8 mouse cellular contexts compared by ENCODE assay signal in the genomic region with DNA sequence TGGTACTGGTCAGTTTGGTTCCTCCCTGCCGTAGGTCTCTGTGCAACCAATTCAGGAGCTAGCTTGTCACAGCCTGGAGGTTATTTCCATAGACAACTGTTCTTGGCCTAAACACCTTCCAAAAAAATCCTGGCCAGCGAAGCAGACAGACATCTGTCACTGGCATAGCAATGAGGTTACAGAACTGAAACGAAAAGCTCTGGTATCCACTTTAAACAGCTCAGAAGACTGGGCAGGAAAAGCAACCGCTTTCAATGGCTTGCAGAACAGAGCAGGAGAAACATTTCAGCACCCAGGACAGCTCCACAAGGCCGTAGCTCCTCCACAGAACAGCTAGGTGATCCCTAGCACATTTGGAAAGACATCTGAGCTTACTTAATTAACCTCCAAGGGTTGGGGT.
DNase-seq lines count a peak whose midpoint lies in the region; TF ChIP-seq lines count a peak whose summit lies in the region.
"Had no signal": no experiment of that assay in that cellular context is flagged by ENCODE, and none has a peak within 500 bp of the region (broad histone marks: within the 10 kb centered on the region; RNA-seq: fewer than 3 reads in every experiment).

No protein-coding gene starts in this region.

- H3ac ChIP-seq in myocyte (ENCODE audit: control insufficient read depth, insufficient read length), result no peak overlapping the region

- H3K4me3 ChIP-seq in myocyte, result no peak overlapping the region
- H3K4me3 ChIP-seq: midbrain, embryonic 12.5 days had no signal

- TF ChIP-seq POLR2A in myocyte (IDR thresholded peaks at IDR 0.05; ENCODE audit: insufficient read length, low read depth), result no peak

- H3K4me2 ChIP-seq in myocyte (ENCODE audit: low read depth), result no peak overlapping the region
- H3K4me2 ChIP-seq: midbrain, embryonic 12.5 days had no signal

- no peaks in the 10 kb centered on the region for H3K79me2 ChIP-seq in myocyte (ENCODE audit: control insufficient read depth, insufficient read depth)

- DNase-seq in layer of hippocampus, postnatal 14 days (ENCODE audit: low spot score in 2 of 2), result peak; percentile 59 to 76
- DNase-seq in layer of hippocampus, adult 9-10 months (ENCODE audit: low spot score), result no peak
- peak; percentile 74 for DNase-seq in R1 (ENCODE audit: low read depth, low spot score)
- peak; percentile 10 to 13 for DNase-seq in cerebellum, adult 18-20 months
- peak; percentile 32 for DNase-seq in induced T-regulatory cell, adult 2 months (ENCODE audit: low read depth)
- DNase-seq in MN1 (ENCODE audit: low spot score), result no peak

- H3K36me3 ChIP-seq in myocyte (ENCODE audit: control insufficient read depth, insufficient read depth), result no peaks in the 10 kb centered on the region
- H3K36me3 ChIP-seq: midbrain, embryonic 12.5 days had no signal

- no peaks in the 10 kb centered on the region for H3K27me3 ChIP-seq in myocyte (ENCODE audit: control insufficient read depth, insufficient read depth, insufficient read length)

TF ChIP-seq in myocyte, 11 proteins besides CTCF, POLR2A, EP300 and RAD21:
- TF ChIP-seq REST (IDR thresholded peaks at IDR 0.05; ENCODE audit: insufficient read depth, insufficient read length), result peak; percentile 92
- no peak for TF ChIP-seq MYOG (IDR thresholded peaks at IDR 0.05; ENCODE audit: control insufficient read depth in 1 of 3, insufficient read depth in 1 of 3, insufficient read length in 2 of 3, low read depth in 2 of 3)
- no peak for TF ChIP-seq E2F4 (IDR thresholded peaks at IDR 0.05; ENCODE audit: insufficient read depth)
- no peak for TF ChIP-seq SRF (IDR thresholded peaks at IDR 0.05; ENCODE audit: control insufficient read depth, insufficient read length, low read depth)
- TF ChIP-seq MYOD1 (IDR thresholded peaks at IDR 0.05; ENCODE audit: control insufficient read depth in 1 of 3, insufficient read length in 2 of 3, low read depth in 2 of 3), result no peak
- TF ChIP-seq CEBPB (IDR thresholded peaks at IDR 0.05; ENCODE audit: insufficient read depth, poor library complexity, severe bottlenecking), result no peak
- TF ChIP-seq TCF3 (IDR thresholded peaks at IDR 0.05; ENCODE audit: insufficient read length, low read depth), result no peak
- TF ChIP-seq MAX (IDR thresholded peaks at IDR 0.05; ENCODE audit: low read depth), result peak; percentile 75
TF ChIP-seq in myocyte: peak in this region for 2.

Comparison
In these comparisons a context has a peak if more than half of its experiments do, and no peak if none do; other contexts are left out.
1. DNase-seq: peak in layer of hippocampus, postnatal 14 days (2 of 2), R1 (single experiment), cerebellum, adult 18-20 months (2 of 2) and induced T-regulatory cell, adult 2 months (single experiment); none in layer of hippocampus, adult 9-10 months (single experiment) and MN1 (single experiment).